Mouse (Mus musculus) embryo, embryonic 11.5 days (tissue): ENCODE measurements at regions not wholly inside any gene's neighbourhood (a gene's known extent, or its start where the extent isn't known, plus 50 kb on each side); places are given as distances from the start of the nearest gene placed in this dataset.

Experiments
- DNase-seq: peaks from one replicate; pipeline ENCODE4 v3.0.0-alpha.2; 2012; ENCODE audit warnings: low read depth, low spot score

DNA sequence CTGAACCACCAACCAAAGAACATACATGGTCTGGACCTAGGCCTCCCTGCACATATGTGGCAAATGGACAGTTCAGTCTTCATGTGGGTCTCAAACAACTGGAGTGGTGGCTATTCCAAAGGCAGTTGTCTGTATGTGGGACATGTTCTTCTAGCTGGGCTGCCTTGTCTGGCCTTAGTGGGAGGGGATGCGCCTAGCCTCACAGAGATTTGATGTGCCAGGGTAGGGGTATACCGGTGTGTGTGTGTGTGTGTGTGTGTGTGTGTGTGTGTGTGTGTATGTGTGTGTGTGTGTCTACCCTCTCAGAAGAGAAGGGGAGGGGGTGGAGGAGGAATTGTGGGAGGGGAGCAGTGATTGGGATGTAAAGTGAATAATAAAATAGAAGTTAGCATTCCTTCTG lies 344.0 kb downstream of the Dhx35 start:
- no peak for DNase-seq

DNA sequence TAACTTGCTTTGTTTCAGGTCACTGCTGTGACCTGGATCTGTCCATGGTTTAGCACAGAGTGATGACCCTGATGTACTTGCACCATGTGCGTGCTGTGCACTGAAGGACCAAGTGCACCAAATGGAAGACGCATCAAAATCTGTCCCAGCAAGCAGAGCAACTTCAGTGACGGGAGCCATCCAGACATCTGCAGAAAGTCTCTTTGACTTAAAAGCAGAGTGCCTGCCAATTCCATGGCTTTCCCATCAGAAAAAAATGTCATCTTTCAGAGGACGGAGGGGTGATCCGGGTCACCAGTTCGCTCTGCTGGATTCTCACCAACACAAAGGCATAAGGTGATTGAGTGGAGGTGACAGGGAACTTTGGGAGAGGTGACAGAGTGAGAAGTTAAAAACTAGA lies 351.4 kb downstream of the Dhx35 start:
- no peak for DNase-seq

DNA sequence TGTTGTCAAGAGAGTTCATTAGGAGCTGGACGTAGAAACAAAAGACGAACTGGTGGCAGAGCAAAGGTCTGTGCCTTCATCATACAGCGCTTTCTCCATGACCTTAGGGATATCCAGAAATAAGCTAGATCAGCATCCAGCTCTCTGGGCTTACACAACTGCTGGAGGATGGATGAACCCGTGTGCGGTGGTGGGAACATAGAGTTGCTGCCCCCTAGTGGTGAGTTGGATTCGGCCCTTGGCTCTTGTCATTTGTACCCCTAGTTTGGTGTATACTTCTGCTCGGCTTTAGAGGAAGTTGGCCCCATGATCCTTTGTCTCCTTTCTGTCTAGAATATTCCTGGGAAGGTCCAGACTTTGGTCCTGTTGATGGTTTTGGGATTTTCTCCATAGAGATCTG lies 369.4 kb downstream of the Dhx35 start:
- DNase-seq = peak; percentile 22

DNA sequence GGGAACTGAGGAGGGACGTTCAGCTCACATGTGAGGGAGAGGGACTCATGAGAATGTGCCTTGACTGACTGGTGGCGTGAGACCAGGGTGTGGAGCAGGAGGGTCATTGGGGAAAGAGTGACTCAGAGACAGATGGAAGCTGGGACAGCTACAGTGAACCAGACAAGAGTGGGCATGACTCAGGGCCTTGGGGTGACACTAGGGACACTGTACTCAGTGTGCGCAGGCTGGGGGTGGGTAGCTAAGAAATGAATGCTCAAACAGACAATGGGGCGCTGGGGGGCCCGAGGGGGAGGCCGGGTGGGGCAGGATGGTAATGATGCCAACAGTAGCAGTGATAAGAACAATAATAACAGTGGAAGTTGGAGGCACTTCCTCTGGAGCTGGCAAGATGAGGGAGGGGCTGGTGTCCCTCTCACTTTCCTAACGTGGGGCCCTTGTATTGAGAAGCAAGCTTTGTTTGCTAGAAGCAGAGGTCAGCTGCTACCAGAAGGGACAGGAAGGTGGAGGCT lies 374.0 kb downstream of the Dhx35 start:
- DNase-seq = no peak

DNA sequence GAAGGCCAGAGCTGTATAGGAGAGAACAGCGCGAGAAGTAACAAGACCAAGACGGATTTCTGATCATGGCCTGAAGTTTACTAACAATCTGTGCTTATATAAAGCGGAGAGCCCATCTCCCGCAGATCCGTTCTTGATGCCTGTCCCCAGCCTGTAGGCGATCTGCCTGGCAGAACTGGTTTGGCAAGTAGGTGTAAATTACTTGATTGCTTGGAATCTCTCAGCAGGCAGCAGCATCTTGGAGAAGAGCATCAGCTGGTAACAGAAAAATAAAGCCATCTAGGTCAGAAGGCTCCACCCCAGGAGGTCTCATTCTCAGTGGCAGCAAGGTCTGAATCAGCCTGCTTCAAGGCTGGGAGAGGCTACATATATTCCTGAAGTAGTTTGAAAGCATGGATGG lies 401.5 kb downstream of the Dhx35 start:
- no peak for DNase-seq

DNA sequence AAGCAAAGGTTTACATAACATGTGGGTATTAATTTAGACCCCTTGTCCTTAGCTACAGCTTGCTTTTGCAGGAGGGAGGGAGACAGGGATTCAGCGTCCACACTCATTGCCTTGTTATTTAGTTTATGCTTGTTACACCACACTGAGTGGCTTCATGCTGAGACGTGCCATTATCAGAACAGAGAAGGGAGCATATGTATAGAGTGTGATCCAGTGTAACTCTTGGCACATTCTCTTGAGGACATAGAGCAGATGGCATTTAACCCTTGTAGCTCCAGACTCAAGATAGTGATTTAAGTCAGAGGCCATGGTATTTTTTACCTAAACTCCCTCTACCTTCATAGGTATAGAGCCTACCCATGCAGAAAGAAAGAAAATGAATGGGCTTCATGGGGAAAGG lies 437.7 kb downstream of the Dhx35 start:
- no peak for DNase-seq

DNA sequence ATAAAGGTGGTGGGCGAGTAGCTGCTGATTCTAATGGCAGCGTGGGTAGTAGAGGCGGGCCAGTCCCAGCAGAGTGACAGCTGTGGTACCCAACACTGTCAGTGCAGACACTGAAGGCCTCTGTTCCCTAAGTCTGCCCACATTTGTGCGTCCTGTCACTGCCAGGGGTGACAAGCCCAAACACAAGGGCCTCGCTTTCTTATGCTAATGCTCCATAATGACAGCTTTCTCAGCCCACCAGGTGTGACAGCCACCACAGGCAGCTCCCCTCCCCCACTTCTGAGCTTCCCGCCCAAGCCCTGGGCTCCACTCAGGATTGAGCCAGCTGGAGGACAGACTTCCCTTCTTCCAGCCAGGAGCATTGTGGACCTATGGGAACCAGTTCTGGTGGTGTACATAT lies 440.4 kb downstream of the Dhx35 start:
- DNase-seq = no peak

DNA sequence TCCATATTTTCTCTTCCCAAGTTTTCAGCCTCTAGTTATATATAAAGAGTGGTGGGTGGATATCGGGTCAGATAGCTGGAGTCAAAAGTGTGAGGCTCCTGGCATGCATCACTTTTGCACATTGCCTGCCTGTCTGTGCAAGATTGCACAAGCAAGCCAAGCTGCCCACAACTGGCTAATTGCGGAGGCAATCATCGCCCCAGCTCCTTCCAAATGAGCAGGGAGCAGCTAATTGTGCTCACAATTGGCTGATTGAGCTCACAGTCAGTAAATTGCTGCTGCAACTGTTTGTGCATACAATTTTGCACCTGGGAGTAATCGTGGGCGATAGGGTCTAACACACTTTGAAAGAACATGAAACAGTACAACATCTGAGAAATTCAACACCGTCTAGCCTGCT lies 455.5 kb downstream of the Dhx35 start:
- no peak for DNase-seq

DNA sequence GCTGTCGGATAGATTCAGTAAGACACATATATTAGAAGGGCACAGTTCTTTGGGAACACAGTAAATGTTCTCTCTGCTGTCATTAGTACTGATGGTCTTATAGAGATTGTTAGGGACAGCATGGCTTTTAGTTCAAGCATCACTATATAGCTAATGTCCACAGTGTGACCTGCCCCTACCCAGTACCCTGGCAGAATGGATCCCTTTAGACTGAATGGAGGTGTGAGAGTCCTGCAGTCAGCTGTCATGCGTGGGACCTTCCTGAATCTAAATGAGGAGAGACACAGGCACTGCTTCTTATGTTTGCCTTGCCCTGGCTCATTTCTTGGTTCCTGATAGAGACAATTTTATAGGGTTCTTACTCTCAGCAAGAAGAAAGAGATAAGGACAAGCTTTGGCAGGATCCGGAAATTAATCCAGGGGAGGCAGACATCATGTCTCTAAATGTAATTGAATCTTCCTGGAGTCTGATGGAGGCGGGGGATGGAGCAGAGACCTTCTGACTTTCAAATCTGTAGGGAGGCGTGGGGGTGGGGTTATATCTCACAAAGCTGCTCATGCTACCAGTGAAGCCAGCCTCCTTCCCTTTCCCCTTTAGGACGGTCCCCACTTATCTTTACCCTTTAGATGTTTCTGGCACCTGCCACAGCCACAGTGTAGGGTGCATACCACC lies 456.5 kb downstream of the Dhx35 start:
- DNase-seq = no peak

DNA sequence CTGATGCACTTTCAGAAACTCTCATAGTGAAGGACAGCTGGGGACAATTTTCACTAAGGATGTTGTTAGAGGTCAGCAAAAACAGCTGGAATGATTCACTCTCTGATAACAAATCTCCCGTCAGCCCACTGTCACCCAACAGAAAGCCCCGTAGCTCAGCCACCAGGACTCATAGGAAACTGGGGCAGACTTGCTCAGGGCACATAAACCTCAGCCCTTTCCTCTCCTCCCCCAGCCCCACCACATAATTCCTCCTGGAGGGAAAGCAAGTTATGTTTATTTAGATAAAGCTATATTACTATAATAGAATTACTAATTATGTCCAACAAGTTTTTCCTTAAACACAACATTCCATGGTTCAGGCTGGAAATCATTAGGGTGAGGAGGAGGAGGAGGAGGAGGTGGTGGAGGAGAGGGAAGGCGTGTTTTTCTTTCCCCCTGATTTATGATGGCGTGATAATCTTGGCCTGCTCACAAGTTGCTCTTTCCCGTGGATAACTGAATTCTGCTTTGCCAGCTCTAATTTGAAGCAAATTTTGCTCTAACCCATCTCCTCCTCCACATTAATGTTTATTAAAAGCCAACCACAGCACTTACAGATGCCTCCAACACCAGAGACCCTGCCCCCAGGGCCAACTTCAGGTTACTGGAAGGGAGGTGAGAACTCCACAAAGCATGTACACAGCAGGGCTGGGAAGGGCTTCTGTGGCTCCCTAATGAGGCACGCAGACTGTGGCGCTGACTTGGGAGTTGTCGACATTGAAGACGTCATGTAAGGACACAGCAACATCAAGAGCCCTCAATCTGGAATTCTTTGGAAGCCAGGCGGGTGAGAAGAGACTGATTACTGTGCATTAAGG lies 475.8 kb downstream of the Dhx35 start:
- no peak for DNase-seq

DNA sequence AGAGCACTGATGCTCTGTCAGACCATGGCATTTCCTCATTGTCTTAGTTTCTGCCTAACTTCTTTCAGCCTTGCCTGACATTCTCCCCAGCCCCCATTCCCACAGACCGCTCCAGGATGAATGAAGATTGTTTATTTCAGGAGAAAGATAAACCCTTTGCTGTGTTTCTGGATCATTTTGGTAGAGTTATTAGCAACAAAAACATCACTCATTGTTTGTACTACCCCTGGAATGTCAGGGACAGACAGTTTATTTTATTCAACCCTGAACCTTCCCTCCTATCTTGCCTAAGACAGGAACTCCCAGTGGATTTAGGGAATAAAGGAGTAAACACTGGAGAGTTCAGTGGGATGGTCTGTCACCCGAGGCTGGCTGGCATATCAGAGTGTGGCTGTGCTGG lies 484.3 kb downstream of the Dhx35 start:
- DNase-seq = no peak

DNA sequence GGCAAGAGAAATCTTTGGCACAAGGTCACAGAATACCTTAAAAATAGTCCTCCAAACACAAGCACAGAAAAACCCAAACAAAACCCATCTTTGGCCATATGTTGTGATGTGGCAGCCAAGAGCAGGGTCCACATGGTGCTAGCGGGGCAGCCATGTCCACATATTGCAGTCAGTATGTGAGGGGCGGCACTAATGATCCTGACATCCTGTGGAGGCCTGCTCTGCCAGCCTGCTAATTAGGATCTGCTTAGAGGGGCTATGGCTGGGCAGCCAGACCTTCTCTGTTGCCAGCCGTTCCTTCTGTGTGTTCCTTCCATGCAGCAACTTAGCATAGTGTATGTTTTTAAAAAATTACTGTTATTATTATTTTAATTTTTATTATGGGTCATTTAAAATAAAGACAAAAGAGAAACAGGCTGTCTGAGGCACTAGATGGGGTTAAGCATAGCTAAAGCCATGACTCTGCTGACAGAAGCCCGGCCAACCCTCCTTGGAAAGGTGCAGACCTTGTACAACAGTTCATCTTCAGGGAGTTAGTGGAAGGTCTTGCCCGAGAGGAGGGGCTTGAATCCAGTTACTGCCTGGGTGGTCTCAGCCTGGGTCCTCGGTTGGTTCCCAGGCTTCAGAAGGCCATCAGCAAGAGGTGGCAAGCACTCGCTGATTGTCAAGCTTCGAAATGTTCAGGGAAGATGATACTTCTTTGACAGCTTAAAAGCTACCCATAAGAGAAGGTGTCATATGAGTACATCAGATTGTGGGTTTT lies 487.1 kb downstream of the Dhx35 start:
- no peak for DNase-seq

DNA sequence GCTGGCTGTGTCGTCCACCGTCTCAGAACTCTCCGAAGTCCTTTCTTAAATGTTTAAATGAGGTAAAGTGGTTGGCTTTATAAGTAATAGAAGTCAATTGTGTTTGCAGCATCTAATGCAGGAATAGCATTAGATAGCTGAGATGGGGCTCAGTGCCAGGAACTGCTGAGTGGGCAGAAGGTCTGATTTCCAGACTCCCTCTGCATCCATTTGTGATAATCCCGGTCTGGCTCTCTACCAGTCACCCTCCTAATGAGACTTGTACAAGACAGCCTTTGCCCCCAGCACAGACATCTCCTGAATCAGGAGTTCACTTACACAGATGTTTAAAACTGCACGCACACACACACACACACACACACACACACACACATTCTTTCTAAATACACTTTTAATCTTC lies 489.5 kb downstream of the Dhx35 start:
- no peak for DNase-seq

DNA sequence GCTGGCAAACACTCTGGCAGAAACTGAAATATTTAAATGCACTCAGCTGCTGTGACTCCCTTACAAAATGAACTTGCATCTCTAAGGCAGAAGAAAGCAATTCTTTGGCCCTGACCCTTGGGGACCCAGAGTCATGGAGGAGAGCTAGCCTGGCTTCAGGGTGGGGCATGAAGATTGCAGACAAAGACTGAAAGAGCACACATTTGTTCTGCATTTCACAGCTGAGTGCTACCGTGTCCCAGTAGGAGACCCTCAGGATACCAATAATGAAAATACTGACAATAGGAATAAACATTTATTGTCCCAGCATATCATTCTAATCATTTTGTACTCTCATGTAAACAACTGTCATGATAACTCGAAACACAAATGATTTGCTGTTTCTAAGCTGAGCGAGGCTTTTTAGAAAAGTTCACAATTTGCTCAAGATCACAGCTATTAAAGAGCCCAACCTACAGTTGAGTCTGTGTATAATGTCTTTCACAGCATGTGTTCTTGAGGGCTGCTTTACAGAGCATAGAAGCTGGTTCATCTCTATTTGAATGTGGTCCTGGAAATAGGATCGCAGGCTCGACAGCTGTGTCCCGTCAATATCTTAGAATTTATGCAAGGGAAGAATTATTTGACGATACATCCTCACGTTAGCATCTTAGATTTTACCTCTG lies 490.1 kb downstream of the Dhx35 start:
- DNase-seq = no peak

DNA sequence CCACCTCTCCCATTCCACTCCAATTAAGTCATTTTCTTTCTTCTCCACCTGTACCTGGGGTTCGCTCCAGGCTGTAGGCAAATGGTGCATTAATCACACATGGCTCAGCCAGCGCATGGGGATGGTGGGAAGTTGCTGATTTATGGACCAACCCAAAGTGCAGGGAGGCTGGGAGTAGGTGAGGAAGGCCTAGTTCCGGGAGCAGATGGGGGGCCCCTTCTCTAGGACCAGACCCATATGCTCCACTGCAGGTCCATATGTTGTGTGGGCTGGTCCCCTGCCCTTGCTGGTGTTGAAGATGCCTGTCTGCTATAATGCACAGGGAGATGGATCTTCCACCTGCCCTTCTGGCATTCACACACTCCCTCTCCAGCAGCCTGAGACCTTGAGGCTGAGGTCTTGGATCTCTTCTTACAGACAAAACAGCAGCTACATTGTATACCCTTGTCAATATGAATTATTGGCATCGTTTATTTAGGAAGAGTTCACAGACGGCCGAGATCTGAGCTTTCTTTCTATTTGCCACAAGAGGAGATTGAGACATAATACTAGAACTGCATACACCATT lies 493.5 kb downstream of the Dhx35 start:
- DNase-seq = no peak

DNA sequence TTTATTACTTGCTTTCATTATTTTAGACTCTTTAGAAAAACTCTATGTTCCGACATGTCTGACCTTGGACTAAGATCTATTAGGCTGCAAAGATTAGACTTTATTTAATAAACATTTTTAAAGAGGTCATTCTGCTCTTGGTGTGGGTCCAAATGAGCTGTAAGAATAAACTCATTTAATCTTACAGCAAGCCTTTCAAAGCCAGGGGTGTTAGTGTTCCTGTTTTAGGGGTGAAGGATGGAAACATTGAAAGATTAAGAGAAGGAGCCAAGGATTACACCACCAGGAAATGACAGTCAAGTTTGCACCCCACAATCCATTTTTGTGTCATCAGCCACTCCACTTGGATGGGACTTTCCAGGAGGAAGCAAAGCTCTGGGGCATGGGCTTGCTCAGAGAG lies 495.5 kb downstream of the Dhx35 start:
- DNase-seq = no peak

DNA sequence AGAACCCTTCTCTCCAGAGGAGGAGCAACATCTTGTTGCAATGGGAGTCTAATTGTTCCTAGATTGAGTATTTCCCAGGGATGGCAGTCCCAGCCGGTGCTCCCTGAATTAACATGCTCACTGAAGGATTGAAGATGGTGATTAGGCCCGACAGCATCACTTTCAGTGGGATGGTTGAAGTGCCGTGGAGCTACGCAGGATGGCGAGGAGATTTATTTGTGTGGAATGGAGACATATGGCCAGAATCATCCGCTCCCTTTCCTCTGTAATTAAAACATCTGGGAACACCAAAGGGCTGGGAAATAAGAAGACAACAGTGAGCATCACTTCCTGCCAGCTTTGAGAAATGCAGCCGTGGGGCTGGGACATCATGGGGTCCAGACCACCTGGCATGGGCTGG lies 512.4 kb downstream of the Dhx35 start:
- DNase-seq = no peak

DNA sequence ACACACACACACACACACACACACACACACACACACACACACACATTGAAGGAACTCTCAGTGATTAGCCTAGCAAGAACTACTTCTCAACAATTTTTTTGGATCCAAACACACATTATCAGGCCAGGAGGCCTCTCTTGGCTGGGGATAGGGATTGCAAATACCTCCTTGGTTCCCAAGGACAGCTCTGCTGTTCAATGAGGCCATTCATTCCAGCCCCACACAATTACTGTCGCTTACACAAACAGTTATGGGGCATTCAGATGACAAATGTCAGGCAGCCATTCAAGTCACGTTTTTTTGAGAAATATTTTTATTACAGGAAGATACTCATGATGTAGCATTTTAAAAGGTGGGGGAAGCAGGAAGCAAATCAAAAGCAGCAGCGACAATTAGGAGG lies 540.1 kb downstream of the Dhx35 start:
- no peak for DNase-seq

DNA sequence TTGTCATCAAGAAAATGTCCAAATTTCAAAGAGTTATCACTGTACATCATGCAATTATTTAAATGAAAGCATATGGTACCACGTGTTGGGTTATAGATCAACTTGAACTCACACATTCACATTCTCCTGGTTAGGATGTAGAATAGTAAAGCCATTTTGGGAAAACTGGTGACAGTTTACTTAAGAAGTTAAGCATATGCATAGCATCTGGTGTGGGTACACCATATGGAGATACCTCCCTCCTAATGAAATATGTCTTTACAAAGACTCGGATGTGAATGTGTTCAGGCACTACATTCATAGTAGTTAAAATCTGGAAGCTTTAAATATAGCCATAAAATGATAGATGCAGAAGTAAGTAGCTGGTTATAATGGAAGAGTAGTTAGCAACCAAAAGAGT lies 542.0 kb downstream of the Dhx35 start:
- DNase-seq = no peak

DNA sequence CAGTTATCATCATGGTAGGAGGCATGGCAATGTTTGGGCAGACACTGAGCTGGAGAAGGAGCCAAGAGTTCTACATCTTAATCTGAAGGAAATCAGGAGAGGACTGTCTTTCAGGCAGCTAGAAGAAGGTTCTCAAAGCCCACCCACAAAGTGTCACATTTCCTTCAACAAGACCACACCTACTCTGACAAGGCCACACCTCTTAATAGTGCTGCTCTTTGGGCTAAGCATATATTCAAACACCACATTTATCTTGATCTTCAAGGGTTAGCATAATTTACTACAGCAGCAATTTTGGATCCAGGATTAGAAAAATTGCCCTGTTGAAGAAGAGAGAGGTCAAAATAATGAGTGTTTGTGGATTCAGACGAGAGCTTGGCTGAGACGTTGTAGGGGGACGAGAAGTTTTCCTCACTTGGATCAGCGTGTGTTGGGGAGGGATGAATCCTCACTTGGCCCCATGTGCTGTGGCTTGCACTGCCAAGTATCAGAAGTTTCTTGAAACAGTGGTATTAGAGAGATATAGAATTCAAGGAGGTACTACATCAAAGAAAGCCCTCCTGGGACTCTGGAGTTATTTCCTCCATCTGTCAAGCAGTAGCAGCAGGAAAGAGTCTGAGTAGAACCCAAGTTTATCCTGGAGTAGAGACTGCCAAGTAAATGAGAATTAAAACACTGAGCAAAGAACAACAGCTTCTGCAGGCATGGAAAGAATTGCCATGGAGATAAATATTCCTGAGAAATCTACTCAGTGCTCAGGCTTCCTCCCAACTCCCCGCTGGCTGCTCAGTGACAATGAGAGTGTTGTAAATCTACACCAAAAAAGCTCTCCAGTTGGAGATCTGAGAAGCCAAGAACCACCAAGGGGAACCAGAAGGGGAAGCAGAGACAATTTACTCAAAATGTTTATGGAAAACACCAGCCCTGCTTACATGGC lies 549.3 kb downstream of the Dhx35 start:
- no peak for DNase-seq
